Mouse (Mus musculus) hindbrain, embryonic 16.5 days (tissue): ENCODE measurements around the gene Actr10. TPM values are rescaled to one million over a fixed set of nuclear protein-coding genes. Genes with fewer than 3 reads are reported as not detected.
A peak's percentile ranks its signal among the peaks of the same experiment; 100 is the strongest.

Experiments used
- ATAC-seq: fragments of 200-750 bp; cut with Nextera tagmentation; 2 replicates; pipeline ENCODE4 v1.8.0; 2017; ENCODE audit warnings: moderate TSS enrichment, moderate library complexity
- H3K27ac ChIP-seq: fragments of 300-500 bp; sonication (generic); 2 replicates; pipeline ENCODE4 v1.5.1; 2014; ENCODE audit warnings: low read depth, mild to moderate bottlenecking, control low read depth, low read length, moderate library complexity
- H3K27me3 ChIP-seq: fragments of 300-500 bp; sonication (generic); replicated peaks from 2 replicates; pipeline ENCODE4 v1.6.1; 2014; ENCODE audit warnings: low read length; ENCODE audit not compliant: control insufficient read depth, insufficient read depth
- H3K36me3 ChIP-seq: fragments of 300-500 bp; sonication (generic); 2 replicates; pipeline ENCODE4 v1.6.1; 2014; ENCODE audit warnings: mild to moderate bottlenecking, low read length, moderate library complexity, mixed read lengths; ENCODE audit not compliant: control insufficient read depth, insufficient read depth
- H3K4me1 ChIP-seq: fragments of 300-500 bp; sonication (generic); 2 replicates; pipeline ENCODE4 v1.6.1; 2014; ENCODE audit warnings: low read depth, low read length; ENCODE audit not compliant: control insufficient read depth, insufficient read depth
- H3K4me2 ChIP-seq: fragments of 300-500 bp; sonication (generic); 2 replicates; pipeline ENCODE4 v1.6.1; 2014; ENCODE audit warnings: mild to moderate bottlenecking, low read length, control low read depth, moderate library complexity
- H3K4me3 ChIP-seq: fragments of 300-500 bp; sonication (generic); 2 replicates; pipeline ENCODE4 v1.5.1; 2014; ENCODE audit warnings: mild to moderate bottlenecking, low read length, control low read depth, moderate library complexity
- H3K9ac ChIP-seq: fragments of 300-500 bp; sonication (generic); 2 replicates; pipeline ENCODE4 v1.6.1; 2014; ENCODE audit warnings: low read depth, mild to moderate bottlenecking, control low read depth, low read length, moderate library complexity
- H3K9me3 ChIP-seq: fragments of 300-500 bp; sonication (generic); 2 replicates; pipeline ENCODE4 v1.6.1; 2014; ENCODE audit warnings: mild to moderate bottlenecking, low read length, moderate library complexity; ENCODE audit not compliant: control insufficient read depth
- WGBS: fragments of 180-500 bp; shearing (Covaris S2); extraction: QIAGEN DNeasy Blood & Tissue Kit; methylation state at CpG from one replicate; pipeline ENCODE4 v1.1.7; 2014; 5-methylcytosine and 5-hydroxymethylcytosine counted together
- polyA plus RNA-seq: library from polyadenylated mRNA; unstranded; fragments of >200 nt; fragmentation: Nextera tagmentation; extraction: Ambion mirVana; gene quantifications from 2 replicates; pipeline ENCODE4 v1.2.1, GENCODE M21; 2015

The Actr10 gene
- polyA plus RNA-seq, 1 experiment from 2014 or later: 196 TPM

- H3K4me2 ChIP-seq: no peak overlapping the region
These were observed 30.0 kb upstream of the Actr10 start for GRCm38 (mm10) chr12:70907651-70908050.

GRCm38 (mm10) chr12:70908076-70908475 lies 29.6 kb upstream of the Actr10 start:
- H3K4me2 ChIP-seq: no peak overlapping the region
- no peak overlapping the region for H3K27ac ChIP-seq
- H3K4me1 ChIP-seq: no peaks in the 10 kb centered on the region
- no peaks in the 10 kb centered on the region for H3K36me3 ChIP-seq
- H3K9ac ChIP-seq: no peak overlapping the region
- H3K4me3 ChIP-seq: no peak overlapping the region
- no peak for ATAC-seq
- no peaks in the 10 kb centered on the region for H3K9me3 ChIP-seq
- 75% methylated on average over 4 of the region's 4 CpGs for WGBS
- H3K27me3 ChIP-seq: no peaks in the 10 kb centered on the region

More at GRCm38 (mm10) chr12:70907651-70908050, 30.0 kb upstream of the Actr10 start:
- Histone ChIP-seq H3K27me3 (no peaks in the 10 kb centered on the region), H3K36me3 (no peaks in the 10 kb centered on the region), H3K4me1 (no peaks in the 10 kb centered on the region), H3K4me3 (no peak overlapping the region), H3K9me3 (no peaks in the 10 kb centered on the region), H3K9ac (no peak overlapping the region), H3K27ac (no peak overlapping the region)
- WGBS: 81% methylated on average over 11 of the region's 11 CpGs
- no peak for ATAC-seq

- Histone ChIP-seq H3K4me2 (no peak overlapping the region), H3K4me1 (no peaks in the 10 kb centered on the region), H3K36me3 (no peaks in the 10 kb centered on the region), H3K27me3 (no peaks in the 10 kb centered on the region), H3K9me3 (no peaks in the 10 kb centered on the region), H3K4me3 (no peak overlapping the region), H3K9ac (no peak overlapping the region), H3K27ac (no peak overlapping the region)
- peak; percentile 54; the same call in 1 of the 2 replicates for ATAC-seq
- 13% methylated on average over 9 of the region's 9 CpGs for WGBS
These were observed 27.4 kb upstream of the Actr10 start for GRCm38 (mm10) chr12:70910241-70910720.

GRCm38 (mm10) chr12:70911029-70911428 lies 26.6 kb upstream of the Actr10 start:
- 10% methylated on average over 5 of the region's 5 CpGs for WGBS
- Histone ChIP-seq H3K36me3 (no peaks in the 10 kb centered on the region), H3K4me3 (no peak overlapping the region), H3K4me1 (no peaks in the 10 kb centered on the region), H3K27ac (no peak overlapping the region), H3K4me2 (no peak overlapping the region), H3K9me3 (no peaks in the 10 kb centered on the region), H3K9ac (no peak overlapping the region), H3K27me3 (no peaks in the 10 kb centered on the region)
- peak; percentile 84 for ATAC-seq

- WGBS: 61% methylated on average over 17 of the region's 17 CpGs
- no peak overlapping the region for H3K4me3 ChIP-seq
- no peak overlapping the region for H3K9ac ChIP-seq
These were observed 25.8 kb upstream of the Actr10 start for GRCm38 (mm10) chr12:70911676-70912379.

GRCm38 (mm10) chr12:70913429-70913828 lies 24.2 kb upstream of the Actr10 start:
- WGBS: 46% methylated on average over 3 of the region's 3 CpGs
- no peaks in the 10 kb centered on the region for H3K4me1 ChIP-seq
- H3K9ac ChIP-seq: no peak overlapping the region
- no peak for ATAC-seq
- H3K4me2 ChIP-seq: no peak overlapping the region
- H3K27ac ChIP-seq: no peak overlapping the region
- no peaks in the 10 kb centered on the region for H3K9me3 ChIP-seq
- no peak overlapping the region for H3K4me3 ChIP-seq
- H3K27me3 ChIP-seq: no peaks in the 10 kb centered on the region
- no peaks in the 10 kb centered on the region for H3K36me3 ChIP-seq

More at GRCm38 (mm10) chr12:70911676-70912379, 25.8 kb upstream of the Actr10 start:
- Histone ChIP-seq H3K27ac (no peak overlapping the region), H3K27me3 (no peaks in the 10 kb centered on the region), H3K4me1 (no peaks in the 10 kb centered on the region), H3K9me3 (no peaks in the 10 kb centered on the region), H3K36me3 (no peaks in the 10 kb centered on the region), H3K4me2 (no peak overlapping the region)
- no peak for ATAC-seq

- H3K4me2 ChIP-seq: no peak overlapping the region
- H3K4me1 ChIP-seq: no peaks in the 10 kb centered on the region
- no peaks in the 10 kb centered on the region for H3K36me3 ChIP-seq
- 59% methylated on average over 11 of the region's 11 CpGs for WGBS
- H3K27me3 ChIP-seq: no peaks in the 10 kb centered on the region
- H3K9me3 ChIP-seq: no peaks in the 10 kb centered on the region
- ATAC-seq: no peak
- H3K4me3 ChIP-seq: no peak overlapping the region
- no peak overlapping the region for H3K27ac ChIP-seq
- H3K9ac ChIP-seq: no peak overlapping the region
These were observed 23.3 kb upstream of the Actr10 start for GRCm38 (mm10) chr12:70914387-70914786.

GRCm38 (mm10) chr12:70929781-70930180 lies 7.9 kb upstream of the Actr10 start:
- no peak overlapping the region for H3K9ac ChIP-seq
- no peaks in the 10 kb centered on the region for H3K4me1 ChIP-seq
- no peaks in the 10 kb centered on the region for H3K9me3 ChIP-seq
- no peaks in the 10 kb centered on the region for H3K36me3 ChIP-seq
- H3K4me2 ChIP-seq: no peak overlapping the region
- no peaks in the 10 kb centered on the region for H3K27me3 ChIP-seq
- 91% methylated on average over 4 of the region's 4 CpGs for WGBS
- ATAC-seq: no peak
- H3K4me3 ChIP-seq: no peak overlapping the region
- no peak overlapping the region for H3K27ac ChIP-seq

- Histone ChIP-seq H3K27me3 (no peaks in the 10 kb centered on the region), H3K9ac (peak overlapping the region; percentile 56), H3K4me3 (peak overlapping the region; percentile 91), H3K9me3 (no peaks in the 10 kb centered on the region), H3K36me3 (no peaks in the 10 kb centered on the region; the same call in 1 of the 2 replicates), H3K4me2 (peak overlapping the region; percentile 58), H3K27ac (peak overlapping the region; percentile 77), H3K4me1 (no peaks in the 10 kb centered on the region)
- WGBS: 25% methylated on average over 7 of the region's 12 CpGs
- ATAC-seq: peak; percentile 32
These were observed 507 bp upstream of the Actr10 start for GRCm38 (mm10) chr12:70937150-70937549.
